Mouse (Mus musculus) forebrain, embryonic 10.5 days (tissue): ENCODE data around the gene Barx2. TPM values are rescaled to one million over a fixed set of nuclear protein-coding genes. Genes with fewer than 3 reads are reported as not detected.
"Not testable (repeated sequence)": the region's sequence is repeated elsewhere in the genome, so short reads cannot be mapped to it uniquely, and the experiment has no call there.

Experiments used
- DNase-seq: peaks from one replicate; pipeline ENCODE4 v3.0.0-alpha.2; 2017; ENCODE audit warnings: low spot score; ENCODE audit errors: extremely low spot score
- H3K27ac ChIP-seq: fragments of 300-500 bp; sonication (generic); 2 replicates; pipeline ENCODE4 v1.5.1; 2016; ENCODE audit warnings: mild to moderate bottlenecking
- H3K27me3 ChIP-seq: fragments of 300-500 bp; sonication (generic); 2 replicates; pipeline ENCODE4 v1.6.1; 2016; ENCODE audit warnings: mild to moderate bottlenecking; ENCODE audit not compliant: poor library complexity, severe bottlenecking
- H3K36me3 ChIP-seq: fragments of 300-500 bp; sonication (generic); replicated peaks from 2 replicates; pipeline ENCODE4 v1.6.1; 2016; ENCODE audit warnings: mild to moderate bottlenecking, moderate library complexity
- H3K4me1 ChIP-seq: fragments of 300-500 bp; sonication (generic); 2 replicates; pipeline ENCODE4 v1.6.1; 2016
- H3K4me3 ChIP-seq: fragments of 300-500 bp; sonication (generic); 2 replicates; pipeline ENCODE4 v1.5.1; 2016; ENCODE audit warnings: mild to moderate bottlenecking, moderate library complexity
- H3K9me3 ChIP-seq: fragments of 300-500 bp; sonication (generic); 2 replicates; pipeline ENCODE4 v1.6.1; 2016; ENCODE audit warnings: mild to moderate bottlenecking, moderate library complexity
- WGBS: fragments of 180-500 bp; shearing (Covaris S2); methylation state at CpG from one replicate; pipeline ENCODE4 v1.1.7; 2016; 5-methylcytosine and 5-hydroxymethylcytosine counted together
- polyA plus RNA-seq: library from polyadenylated mRNA; unstranded; fragments of >200 nt; fragmentation: Nextera tagmentation; extraction: Ambion mirVana; gene quantifications from 2 replicates; pipeline ENCODE4 v1.2.1, GENCODE M21; 2016

The Barx2 gene
- polyA plus RNA-seq, result not detected in 2 replicates

GRCm38 (mm10) chr9:31912921-31913738 is at the start of gene Barx2:
Gene Barx2, minus strand, starts transcription at chr9:31913462.
- H3K9me3 ChIP-seq, result no peaks in the 10 kb centered on the region
- WGBS, result under 1% methylated on average over 80 of the region's 81 CpGs
- H3K4me1 ChIP-seq, result peaks cover 30% of the 10 kb centered on the region
- H3K27ac ChIP-seq, result 0 out of 2 replicates have a peak within 1 kb of the TSS, but pooled peaks have one; percentile 30
- peak; percentile 73 for DNase-seq
- H3K36me3 ChIP-seq, result no peaks in the 10 kb centered on the region
- H3K4me3 ChIP-seq, result peak within 1 kb of the TSS; percentile 63
- H3K27me3 ChIP-seq, result peaks cover 100% of the 10 kb centered on the region

- no peak for DNase-seq
- WGBS, result 63% methylated on average over 1 of the region's 1 CpGs
- H3K27me3 ChIP-seq, result no peaks in the 10 kb centered on the region
- no peaks in the 10 kb centered on the region for H3K36me3 ChIP-seq
- H3K4me3 ChIP-seq, result no peak overlapping the region
- peaks cover 11% of the 10 kb centered on the region; the same call in 1 of the 2 replicates for H3K9me3 ChIP-seq
- no peak overlapping the region for H3K27ac ChIP-seq
- H3K4me1 ChIP-seq, result no peaks in the 10 kb centered on the region
Measured at GRCm38 (mm10) chr9:31962265-31962664, 49.0 kb upstream of the Barx2 start.

- H3K9me3 ChIP-seq, result peaks cover 2% of the 10 kb centered on the region; the same call in 1 of the 2 replicates
- no peak overlapping the region for H3K27ac ChIP-seq
- H3K36me3 ChIP-seq, result no peaks in the 10 kb centered on the region
- no peaks in the 10 kb centered on the region for H3K27me3 ChIP-seq
- no peaks in the 10 kb centered on the region for H3K4me1 ChIP-seq
- DNase-seq, result no peak
- 72% methylated on average over 2 of the region's 2 CpGs for WGBS
- no peak overlapping the region for H3K4me3 ChIP-seq
Measured at GRCm38 (mm10) chr9:31960488-31960887, 47.2 kb upstream of the Barx2 start.

- no peaks in the 10 kb centered on the region for H3K9me3 ChIP-seq
- no peak for DNase-seq
- no peaks in the 10 kb centered on the region for H3K27me3 ChIP-seq
- no peak overlapping the region for H3K4me3 ChIP-seq
- no peaks in the 10 kb centered on the region for H3K36me3 ChIP-seq
- no peak overlapping the region for H3K27ac ChIP-seq
- no peaks in the 10 kb centered on the region for H3K4me1 ChIP-seq
Measured at GRCm38 (mm10) chr9:31958120-31958519, 44.9 kb upstream of the Barx2 start.

- no peaks in the 10 kb centered on the region for H3K9me3 ChIP-seq
Measured at GRCm38 (mm10) chr9:31950506-31950905, 37.2 kb upstream of the Barx2 start.

GRCm38 (mm10) chr9:31949031-31949430 is 35.8 kb upstream of the Barx2 start:
- Histone ChIP-seq H3K4me3 (no peak overlapping the region), H3K9me3 (no peaks in the 10 kb centered on the region), H3K27ac (no peak overlapping the region), H3K27me3 (no peaks in the 10 kb centered on the region), H3K4me1 (no peaks in the 10 kb centered on the region), H3K36me3 (no peaks in the 10 kb centered on the region)
- 91% methylated on average over 5 of the region's 5 CpGs for WGBS
- no peak for DNase-seq

More at GRCm38 (mm10) chr9:31950506-31950905, 37.2 kb upstream of the Barx2 start:
- no peaks in the 10 kb centered on the region for H3K36me3 ChIP-seq
- H3K4me3 ChIP-seq, result no peak overlapping the region
- no peaks in the 10 kb centered on the region for H3K4me1 ChIP-seq
- no peaks in the 10 kb centered on the region for H3K27me3 ChIP-seq
- DNase-seq, result no peak
- 85% methylated on average over 5 of the region's 5 CpGs for WGBS
- H3K27ac ChIP-seq, result no peak overlapping the region

GRCm38 (mm10) chr9:31947051-31947450 is 33.8 kb upstream of the Barx2 start:
- Histone ChIP-seq H3K36me3 (no peaks in the 10 kb centered on the region), H3K4me3 (no peak overlapping the region), H3K27me3 (no peaks in the 10 kb centered on the region), H3K9me3 (no peaks in the 10 kb centered on the region), H3K27ac (no peak overlapping the region), H3K4me1 (no peaks in the 10 kb centered on the region)
- DNase-seq, result no peak
- WGBS, result 88% methylated on average over 10 of the region's 10 CpGs

GRCm38 (mm10) chr9:31942334-31942733 is 29.1 kb upstream of the Barx2 start:
- Histone ChIP-seq H3K4me1 (no peaks in the 10 kb centered on the region), H3K27me3 (no peaks in the 10 kb centered on the region), H3K36me3 (no peaks in the 10 kb centered on the region), H3K4me3 (no peak overlapping the region), H3K9me3 (no peaks in the 10 kb centered on the region), H3K27ac (no peak overlapping the region)
- no peak for DNase-seq
- 51% methylated on average over 1 of the region's 1 CpGs for WGBS

- not testable (repeated sequence) for DNase-seq, H3K27me3 ChIP-seq, H3K4me1 ChIP-seq, H3K4me3 ChIP-seq, H3K36me3 ChIP-seq, H3K27ac ChIP-seq, H3K9me3 ChIP-seq
- WGBS, result 96% methylated on average over 14 of the region's 16 CpGs
Measured at GRCm38 (mm10) chr9:31936486-31936885, 23.2 kb upstream of the Barx2 start.

- no peaks in the 10 kb centered on the region for H3K4me1 ChIP-seq
- no peak overlapping the region for H3K27ac ChIP-seq
- H3K4me3 ChIP-seq, result no peak overlapping the region
- no peaks in the 10 kb centered on the region for H3K36me3 ChIP-seq
- no peak for DNase-seq
- WGBS, result 60% methylated on average over 5 of the region's 5 CpGs
- peaks cover 6% of the 10 kb centered on the region for H3K27me3 ChIP-seq
- no peaks in the 10 kb centered on the region for H3K9me3 ChIP-seq
Measured at GRCm38 (mm10) chr9:31931691-31932090, 18.4 kb upstream of the Barx2 start.

GRCm38 (mm10) chr9:31931255-31931654 is 18.0 kb upstream of the Barx2 start:
- no peak for DNase-seq
- Histone ChIP-seq H3K27me3 (peaks cover 10% of the 10 kb centered on the region), H3K4me3 (no peak overlapping the region), H3K27ac (no peak overlapping the region), H3K4me1 (no peaks in the 10 kb centered on the region; the same call in 1 of the 2 replicates), H3K9me3 (no peaks in the 10 kb centered on the region), H3K36me3 (no peaks in the 10 kb centered on the region)
- WGBS, result 81% methylated on average over 3 of the region's 3 CpGs

- 86% methylated on average over 3 of the region's 3 CpGs for whole genome bisulfite sequencing
- no peak overlapping the region for H3K27ac ChIP-seq
- peaks cover 15% of the 10 kb centered on the region for H3K27me3 ChIP-seq
- H3K9me3 ChIP-seq, result no peaks in the 10 kb centered on the region
- H3K36me3 ChIP-seq, result no peaks in the 10 kb centered on the region
- DNase-seq, result no peak
- no peak overlapping the region for H3K4me3 ChIP-seq
- H3K4me1 ChIP-seq, result peaks cover 6% of the 10 kb centered on the region
Measured at GRCm38 (mm10) chr9:31926766-31927165, 13.5 kb upstream of the Barx2 start.

- H3K4me3 ChIP-seq, result no peak overlapping the region
- WGBS, result 22% methylated on average over 22 of the region's 22 CpGs
- peak; percentile 85 for DNase-seq
Measured at GRCm38 (mm10) chr9:31925830-31926624, 12.8 kb upstream of the Barx2 start.

More at GRCm38 (mm10) chr9:31925830-31926624, 12.8 kb upstream of the Barx2 start:
- Histone ChIP-seq H3K4me1 (peaks cover 6% of the 10 kb centered on the region), H3K9me3 (no peaks in the 10 kb centered on the region), H3K27ac (no peak overlapping the region), H3K27me3 (peaks cover 19% of the 10 kb centered on the region), H3K36me3 (no peaks in the 10 kb centered on the region)
